ENCODE assay signal across 11 mouse cellular contexts in genomic region chr10:14179424-14180339, GRCm38 (mm10).
DNase-seq lines count a peak whose midpoint lies in the region; ATAC-seq lines count a peak whose summit lies in the region.
"Had no signal": no experiment of that assay in that cellular context is flagged by ENCODE, and none has a peak within 500 bp of the region (broad histone marks: within the 10 kb centered on the region; RNA-seq: fewer than 3 reads in every experiment).

No protein-coding gene starts in this region.

- no peak overlapping the region for H3K4me2 ChIP-seq in hindbrain, embryonic 15.5 days
- H3K4me2 ChIP-seq: embryonic facial prominence, embryonic 12.5 days; liver, embryonic 13.5 days had no signal

- DNase-seq in hindbrain, embryonic 10.5 days (ENCODE audit: low spot score): no peak
- peak; percentile 48 to 58 for DNase-seq in layer of hippocampus, postnatal 10 days (ENCODE audit: low spot score in 2 of 2)
- peak; percentile 71 for DNase-seq in right cerebral cortex, adult 18-20 months
- no peak for DNase-seq in gastrocnemius, postnatal 25 days
- DNase-seq in kidney, postnatal 25 days: no peak
- DNase-seq: liver, embryonic 13.5 days had no signal

- 71% methylated on average over 19 of the region's 19 CpGs for WGBS in hindbrain, embryonic 15.5 days
- WGBS in hindbrain, embryonic 10.5 days: 82% methylated on average over 19 of the region's 19 CpGs

- H3K4me3 ChIP-seq in hindbrain, embryonic 15.5 days: no peak overlapping the region
- no peak overlapping the region for H3K4me3 ChIP-seq in hindbrain, embryonic 10.5 days
- H3K4me3 ChIP-seq: embryonic facial prominence, embryonic 12.5 days; liver, embryonic 13.5 days; myocyte had no signal

- H3K27ac ChIP-seq in hindbrain, embryonic 15.5 days (replicated peaks): no peak overlapping the region
- no peak overlapping the region for H3K27ac ChIP-seq in hindbrain, embryonic 10.5 days
- H3K27ac ChIP-seq: embryonic facial prominence, embryonic 12.5 days; liver, embryonic 13.5 days had no signal

- H3K36me3 ChIP-seq in hindbrain, embryonic 15.5 days: no peaks in the 10 kb centered on the region
- no peaks in the 10 kb centered on the region for H3K36me3 ChIP-seq in hindbrain, embryonic 10.5 days
- H3K36me3 ChIP-seq: embryonic facial prominence, embryonic 12.5 days; liver, embryonic 13.5 days had no signal

- no peak overlapping the region for H3K9ac ChIP-seq in hindbrain, embryonic 15.5 days
- H3K9ac ChIP-seq: embryonic facial prominence, embryonic 12.5 days; liver, embryonic 13.5 days had no signal

- no peaks in the 10 kb centered on the region for H3K4me1 ChIP-seq in hindbrain, embryonic 15.5 days (replicated peaks)
- no peaks in the 10 kb centered on the region for H3K4me1 ChIP-seq in hindbrain, embryonic 10.5 days (replicated peaks)
- H3K4me1 ChIP-seq: embryonic facial prominence, embryonic 12.5 days; liver, embryonic 13.5 days had no signal

- no peaks in the 10 kb centered on the region for H3K27me3 ChIP-seq in hindbrain, embryonic 15.5 days
- H3K27me3 ChIP-seq in hindbrain, embryonic 10.5 days (ENCODE audit: insufficient read depth, poor library complexity, severe bottlenecking): no peaks in the 10 kb centered on the region
- H3K27me3 ChIP-seq: embryonic facial prominence, embryonic 12.5 days; liver, embryonic 13.5 days had no signal

- no peaks in the 10 kb centered on the region for H3K9me3 ChIP-seq in hindbrain, embryonic 15.5 days
- no peaks in the 10 kb centered on the region for H3K9me3 ChIP-seq in hindbrain, embryonic 10.5 days
- H3K9me3 ChIP-seq: embryonic facial prominence, embryonic 12.5 days; liver, embryonic 13.5 days had no signal

- ATAC-seq in hindbrain, embryonic 15.5 days (ENCODE audit: low FRiP score, low read depth): peak; percentile 56; the same call in 1 of the 2 replicates
- peak; percentile 50 for ATAC-seq in common myeloid progenitor, adult 5-6 weeks (replicated peaks; ENCODE audit: low read depth, poor library complexity, severe bottlenecking)
- no peak for ATAC-seq in CD4-positive, CD25-positive, alpha-beta regulatory T cell, adult 4 months

Comparison
In these comparisons a context has a peak if more than half of its experiments do, and no peak if none do; other contexts are left out.
1. DNase-seq: peak in layer of hippocampus, postnatal 10 days (2 of 2) and right cerebral cortex, adult 18-20 months (single experiment); none in hindbrain, embryonic 10.5 days (single experiment), gastrocnemius, postnatal 25 days (single experiment) and kidney, postnatal 25 days (0 of 2).